Mouse (Mus musculus) midbrain, embryonic 15.5 days (tissue): ENCODE measurements at regions not wholly inside any gene's neighbourhood (a gene's known extent, or its start where the extent isn't known, plus 50 kb on each side); places are given as distances from the start of the nearest gene placed in this dataset.

ENCODE experiments used
- ATAC-seq: fragments of 200-750 bp; cut with Nextera tagmentation; replicated peaks from 2 replicates; pipeline ENCODE4 v1.8.0; 2017; ENCODE audit warnings: moderate TSS enrichment
- H3K27ac ChIP-seq: fragments of 300-500 bp; sonication (generic); 2 replicates; pipeline ENCODE4 v1.5.1; 2015; ENCODE audit warnings: mild to moderate bottlenecking, inconsistent platforms
- H3K27me3 ChIP-seq: fragments of 300-500 bp; sonication (generic); replicated peaks from 2 replicates; pipeline ENCODE4 v1.6.1; 2015; ENCODE audit warnings: inconsistent platforms
- H3K36me3 ChIP-seq: fragments of 300-500 bp; sonication (generic); replicated peaks from 2 replicates; pipeline ENCODE4 v1.6.1; 2015; ENCODE audit warnings: inconsistent platforms
- H3K4me1 ChIP-seq: fragments of 300-500 bp; sonication (generic); 2 replicates; pipeline ENCODE4 v1.6.1; 2015; ENCODE audit warnings: inconsistent platforms
- H3K4me2 ChIP-seq: fragments of 300-500 bp; sonication (generic); 2 replicates; pipeline ENCODE4 v1.6.1; 2015; ENCODE audit warnings: inconsistent platforms, mild to moderate bottlenecking, moderate library complexity
- H3K4me3 ChIP-seq: fragments of 300-500 bp; sonication (generic); 2 replicates; pipeline ENCODE4 v1.5.1; 2015; ENCODE audit warnings: mild to moderate bottlenecking, inconsistent platforms
- H3K9ac ChIP-seq: fragments of 300-500 bp; sonication (generic); 2 replicates; pipeline ENCODE4 v1.6.1; 2015; ENCODE audit warnings: mild to moderate bottlenecking, inconsistent platforms
- H3K9me3 ChIP-seq: fragments of 300-500 bp; sonication (generic); 2 replicates; pipeline ENCODE4 v1.6.1; 2016; ENCODE audit warnings: inconsistent platforms
- WGBS: fragments of 180-500 bp; shearing (Covaris S2); methylation state at CpG from one replicate; pipeline ENCODE4 v1.1.7; 2015; ENCODE audit warnings: mixed read lengths; 5-methylcytosine and 5-hydroxymethylcytosine counted together

DNA sequence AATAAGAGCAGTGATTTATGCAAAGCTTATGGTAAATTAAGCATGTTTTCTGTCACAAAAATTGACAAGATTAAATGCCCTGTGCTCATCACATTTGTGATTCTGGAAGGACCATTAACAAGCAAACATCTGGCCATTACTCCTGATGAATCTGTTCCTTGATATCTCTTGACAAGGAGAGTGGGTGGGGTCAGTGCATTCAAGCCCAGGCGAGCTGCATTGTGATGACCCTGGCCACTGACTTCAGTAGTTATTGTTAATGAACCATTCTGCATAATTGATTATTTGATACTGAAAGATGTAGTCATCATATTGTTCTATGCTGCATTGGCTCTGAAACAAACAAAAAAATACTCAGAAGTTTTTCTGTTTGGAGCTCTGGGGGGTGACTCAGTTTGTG, 115.4 kb upstream of the Prmt6 start:
- Histone ChIP-seq H3K4me1 (no peaks in the 10 kb centered on the region; the same call in 1 of the 2 replicates), H3K36me3 (no peaks in the 10 kb centered on the region), H3K9ac (no peak overlapping the region), H3K4me3 (no peak overlapping the region), H3K27me3 (no peaks in the 10 kb centered on the region), H3K9me3 (no peaks in the 10 kb centered on the region), H3K27ac (no peak overlapping the region), H3K4me2 (no peak overlapping the region)
- ATAC-seq = no peak
- 57% methylated on average over 1 of the region's 1 CpGs for WGBS

GRCm38 (mm10) chr3:110361900-110362299, 111.1 kb upstream of the Prmt6 start:
- no peaks in the 10 kb centered on the region for H3K27me3 ChIP-seq
- H3K4me3 ChIP-seq = no peak overlapping the region
- no peak for ATAC-seq
- 90% methylated on average over 2 of the region's 2 CpGs for WGBS
- H3K4me1 ChIP-seq = no peaks in the 10 kb centered on the region; the same call in 1 of the 2 replicates
- H3K36me3 ChIP-seq = no peaks in the 10 kb centered on the region
- no peak overlapping the region for H3K4me2 ChIP-seq
- H3K9ac ChIP-seq = no peak overlapping the region
- no peaks in the 10 kb centered on the region for H3K9me3 ChIP-seq
- no peak overlapping the region for H3K27ac ChIP-seq

DNA sequence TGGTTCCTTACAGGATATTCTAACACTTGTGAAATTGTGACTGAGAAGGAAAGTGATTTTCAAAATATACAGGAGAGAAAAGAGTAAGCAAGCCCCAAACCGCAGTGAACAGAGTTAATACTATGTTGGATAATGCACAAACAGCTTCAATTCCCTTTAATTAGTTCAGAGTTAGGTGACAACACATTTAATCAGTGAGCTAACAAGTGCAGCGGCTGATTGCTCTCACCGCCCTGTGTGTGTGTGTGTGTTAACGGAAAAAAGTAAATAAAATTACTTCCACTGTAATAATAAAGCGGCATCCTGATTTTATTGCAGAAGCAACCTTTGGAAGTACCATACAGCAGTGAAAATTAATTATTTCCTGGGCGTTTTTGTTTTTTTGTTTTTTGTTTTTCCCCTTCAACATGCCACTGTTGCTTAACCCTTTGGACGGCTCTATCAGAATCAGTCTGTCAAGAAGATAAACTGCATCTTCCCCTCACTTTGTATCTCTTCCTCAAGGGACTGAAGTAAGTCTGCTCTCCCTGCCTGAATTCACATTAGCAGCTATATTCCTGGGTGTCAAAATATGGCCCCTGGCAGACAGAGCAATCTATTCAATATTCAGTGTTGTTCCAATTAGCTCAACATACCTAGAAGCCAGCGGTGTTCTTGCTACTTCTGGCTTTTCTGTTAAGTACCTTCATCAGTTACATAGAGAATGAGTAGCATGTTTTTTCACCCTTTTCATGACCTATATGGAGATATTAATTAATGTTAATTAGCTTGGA, 106.2 kb upstream of the Prmt6 start:
- Histone ChIP-seq H3K9me3 (no peaks in the 10 kb centered on the region), H3K27ac (no peak overlapping the region), H3K27me3 (no peaks in the 10 kb centered on the region), H3K9ac (no peak overlapping the region), H3K4me1 (no peaks in the 10 kb centered on the region; the same call in 1 of the 2 replicates), H3K36me3 (no peaks in the 10 kb centered on the region), H3K4me2 (no peak overlapping the region), H3K4me3 (no peak overlapping the region)
- 84% methylated on average over 8 of the region's 8 CpGs for WGBS
- no peak for ATAC-seq

- no peak for ATAC-seq
- Histone ChIP-seq H3K27me3 (no peaks in the 10 kb centered on the region), H3K36me3 (no peaks in the 10 kb centered on the region), H3K9me3 (no peaks in the 10 kb centered on the region), H3K27ac (no peak overlapping the region), H3K4me1 (no peaks in the 10 kb centered on the region), H3K9ac (no peak overlapping the region), H3K4me3 (no peak overlapping the region), H3K4me2 (no peak overlapping the region)
- WGBS = 75% methylated on average over 1 of the region's 1 CpGs
These were observed 102.9 kb upstream of the Prmt6 start for GRCm38 (mm10) chr3:110353654-110354053.

DNA sequence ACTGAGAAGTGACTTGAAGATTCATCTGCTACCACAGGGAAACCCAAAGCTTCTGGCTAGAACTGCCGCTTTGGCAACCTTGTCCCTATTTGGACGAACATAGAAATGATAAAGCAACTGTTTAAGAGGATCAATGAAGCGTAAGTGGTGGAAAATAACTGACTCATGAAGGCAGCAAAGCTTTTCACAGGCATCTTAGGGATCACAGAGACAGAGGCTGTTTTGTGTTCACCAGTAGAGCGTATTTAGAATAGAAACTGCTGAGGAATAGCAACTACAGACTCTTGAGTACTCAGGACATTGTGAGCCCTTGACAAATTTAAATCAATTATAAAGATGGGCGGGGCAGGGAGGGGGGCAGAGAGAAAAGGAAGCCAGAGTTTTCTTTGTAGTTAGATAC, 99.3 kb upstream of the Prmt6 start:
- Histone ChIP-seq H3K36me3 (no peaks in the 10 kb centered on the region), H3K9me3 (no peaks in the 10 kb centered on the region), H3K9ac (no peak overlapping the region), H3K27ac (no peak overlapping the region), H3K4me2 (no peak overlapping the region), H3K4me3 (no peak overlapping the region), H3K27me3 (no peaks in the 10 kb centered on the region), H3K4me1 (no peaks in the 10 kb centered on the region)
- ATAC-seq = no peak
- WGBS = 80% methylated on average over 5 of the region's 5 CpGs

DNA sequence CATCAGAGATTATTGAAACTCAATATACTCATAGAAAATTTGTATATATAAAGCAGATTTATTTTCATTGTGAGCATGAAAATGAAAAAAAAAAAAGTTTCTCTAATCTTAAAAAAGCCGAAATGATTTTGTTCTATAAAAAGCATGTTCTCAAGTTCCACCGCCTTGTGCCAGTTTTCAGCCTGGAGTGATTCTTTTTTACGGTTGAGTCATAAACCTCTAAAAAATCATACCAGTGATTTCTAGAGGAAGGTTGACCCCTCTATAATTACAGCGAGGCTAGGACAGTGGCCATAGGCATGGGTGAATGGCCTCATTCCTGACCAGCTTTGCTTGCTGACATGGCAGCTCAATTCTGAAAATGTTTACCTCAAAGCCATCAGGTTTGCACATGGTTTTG, 98.6 kb upstream of the Prmt6 start:
- Histone ChIP-seq H3K9me3 (no peaks in the 10 kb centered on the region), H3K4me2 (no peak overlapping the region), H3K27me3 (no peaks in the 10 kb centered on the region), H3K4me1 (no peaks in the 10 kb centered on the region), H3K9ac (no peak overlapping the region), H3K27ac (no peak overlapping the region), H3K36me3 (no peaks in the 10 kb centered on the region), H3K4me3 (no peak overlapping the region)
- no peak for ATAC-seq
- WGBS = 92% methylated on average over 4 of the region's 4 CpGs

- no peaks in the 10 kb centered on the region for H3K4me1 ChIP-seq
- no peak for ATAC-seq
- H3K9me3 ChIP-seq = no peaks in the 10 kb centered on the region
- H3K36me3 ChIP-seq = no peaks in the 10 kb centered on the region
- H3K27me3 ChIP-seq = no peaks in the 10 kb centered on the region
- H3K9ac ChIP-seq = no peak overlapping the region
- H3K4me3 ChIP-seq = no peak overlapping the region
- 50% methylated on average over 4 of the region's 4 CpGs for WGBS
- no peak overlapping the region for H3K27ac ChIP-seq
- no peak overlapping the region for H3K4me2 ChIP-seq
These were observed 94.0 kb upstream of the Prmt6 start for GRCm38 (mm10) chr3:110344846-110345245.

DNA sequence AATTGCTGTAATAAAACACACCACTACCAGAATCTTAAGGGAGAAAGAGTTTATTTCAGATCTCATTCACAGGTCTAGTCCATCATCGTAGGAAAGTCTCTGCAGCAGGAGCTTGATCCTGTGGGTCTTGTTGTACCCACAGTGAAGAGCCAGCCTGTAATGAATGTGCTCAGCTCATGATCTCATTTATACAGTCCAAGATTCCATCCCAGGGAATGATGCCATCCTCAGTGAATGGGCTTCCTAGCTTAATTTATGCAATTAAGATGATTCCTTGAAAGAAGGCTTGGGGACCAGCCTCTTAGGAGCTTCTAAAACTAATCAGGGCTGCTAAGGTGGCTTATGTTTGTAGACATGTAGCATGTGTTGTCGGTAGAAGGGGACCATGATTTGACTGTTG, 89.3 kb upstream of the Prmt6 start:
- Histone ChIP-seq H3K4me1 (no peaks in the 10 kb centered on the region), H3K4me3 (no peak overlapping the region), H3K27ac (no peak overlapping the region), H3K9ac (no peak overlapping the region), H3K27me3 (no peaks in the 10 kb centered on the region), H3K36me3 (no peaks in the 10 kb centered on the region), H3K4me2 (no peak overlapping the region), H3K9me3 (0 out of 2 replicates have a peak, but pooled peaks cover 2% of the 10 kb centered on the region)
- no peak for ATAC-seq
- WGBS = 86% methylated on average over 2 of the region's 2 CpGs

- ATAC-seq = no peak
- H3K9ac ChIP-seq = no peak overlapping the region
- H3K27me3 ChIP-seq = no peaks in the 10 kb centered on the region
- no peak overlapping the region for H3K4me2 ChIP-seq
- H3K36me3 ChIP-seq = no peaks in the 10 kb centered on the region
- H3K9me3 ChIP-seq = 0 out of 2 replicates have a peak, but pooled peaks cover 2% of the 10 kb centered on the region
- 88% methylated on average over 2 of the region's 2 CpGs for WGBS
- no peaks in the 10 kb centered on the region for H3K4me1 ChIP-seq
- H3K4me3 ChIP-seq = no peak overlapping the region
- H3K27ac ChIP-seq = no peak overlapping the region
These were observed 88.3 kb upstream of the Prmt6 start for GRCm38 (mm10) chr3:110339026-110339606.

DNA sequence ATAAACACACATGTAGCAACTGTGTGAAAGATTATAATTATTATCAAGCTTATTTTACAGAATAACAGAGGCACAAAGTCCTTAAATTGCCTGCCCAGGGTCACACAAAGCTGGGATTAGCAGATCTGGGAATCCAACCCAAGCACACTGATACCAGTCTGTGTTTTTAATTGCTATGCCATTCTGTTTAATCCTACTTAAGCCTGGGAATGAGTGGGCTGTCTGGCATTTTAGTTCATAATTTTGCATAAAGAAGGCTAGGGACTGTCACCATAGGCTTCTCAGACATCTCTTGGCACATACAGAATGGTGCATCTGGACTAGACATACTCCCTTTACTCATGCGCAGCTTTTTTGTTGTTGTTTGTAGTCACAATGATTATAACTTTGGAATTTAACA, 78.4 kb upstream of the Prmt6 start:
- Histone ChIP-seq H3K4me2 (no peak overlapping the region), H3K4me1 (no peaks in the 10 kb centered on the region), H3K9ac (no peak overlapping the region), H3K36me3 (no peaks in the 10 kb centered on the region), H3K9me3 (no peaks in the 10 kb centered on the region), H3K27ac (no peak overlapping the region), H3K4me3 (no peak overlapping the region), H3K27me3 (no peaks in the 10 kb centered on the region)
- ATAC-seq = peak; percentile 60; the same call in 1 of the 2 replicates
- 76% methylated on average over 1 of the region's 1 CpGs for WGBS

GRCm38 (mm10) chr3:110310270-110310669, 59.5 kb upstream of the Prmt6 start:
- Histone ChIP-seq H3K36me3 (no peaks in the 10 kb centered on the region), H3K27ac (no peak overlapping the region), H3K4me3 (no peak overlapping the region), H3K9me3 (no peaks in the 10 kb centered on the region), H3K27me3 (no peaks in the 10 kb centered on the region), H3K4me1 (no peaks in the 10 kb centered on the region), H3K4me2 (no peak overlapping the region), H3K9ac (no peak overlapping the region)
- WGBS = 95% methylated on average over 1 of the region's 1 CpGs
- no peak for ATAC-seq

GRCm38 (mm10) chr3:110303166-110303565, 52.4 kb upstream of the Prmt6 start:
- WGBS = 80% methylated on average over 2 of the region's 2 CpGs
- Histone ChIP-seq H3K4me1 (no peaks in the 10 kb centered on the region), H3K27me3 (no peaks in the 10 kb centered on the region), H3K4me2 (no peak overlapping the region), H3K27ac (no peak overlapping the region), H3K4me3 (no peak overlapping the region), H3K36me3 (no peaks in the 10 kb centered on the region), H3K9me3 (no peaks in the 10 kb centered on the region), H3K9ac (no peak overlapping the region)
- ATAC-seq = no peak
